Mouse (Mus musculus) olfactory bulb, adult 2 months (tissue): ENCODE results near the gene Trank1. TPM values are rescaled to one million over a fixed set of nuclear protein-coding genes. Genes with fewer than 3 reads are reported as not detected.

ENCODE experiments used
- H3K27ac ChIP-seq: fragments of 200-500 bp; 2 replicates; pipeline ENCODE4 v1.5.1; 2012; ENCODE audit warnings: low read depth, low read length; ENCODE audit not compliant: insufficient read depth
- H3K4me1 ChIP-seq: fragments of 200-500 bp; 2 replicates; pipeline ENCODE4 v1.6.1; 2012; ENCODE audit warnings: low read length; ENCODE audit not compliant: control insufficient read depth, insufficient read depth
- H3K4me3 ChIP-seq: fragments of 200-500 bp; 2 replicates; pipeline ENCODE4 v1.5.1; 2012; ENCODE audit warnings: mild to moderate bottlenecking, low read depth, low read length, moderate library complexity; ENCODE audit not compliant: insufficient read depth
- CTCF ChIP-seq: fragments of 200-500 bp; IDR thresholded peaks from 2 replicates; pipeline ENCODE4 v1.5.1; 2012; ENCODE audit warnings: low read depth, mild to moderate bottlenecking, low read length, moderate library complexity; ENCODE audit not compliant: insufficient read depth
- POLR2A ChIP-seq: fragments of 200-500 bp; IDR thresholded peaks from 2 replicates; pipeline ENCODE4 v1.6.1; 2012; ENCODE audit warnings: mild to moderate bottlenecking, low read depth, low read length, moderate library complexity; ENCODE audit not compliant: insufficient read depth
- WGBS: fragments of 180-500 bp; shearing (Covaris S2); methylation state at CpG from one replicate; pipeline ENCODE4 v1.1.7; 2018; 5-methylcytosine and 5-hydroxymethylcytosine counted together
- polyA plus RNA-seq: library from polyadenylated mRNA; stranded (reverse); fragments of >200 nt; gene quantifications from 2 replicates; pipeline ENCODE4 v1.2.4, GENCODE M21; 2012; ENCODE audit warnings: low replicate concordance; ENCODE audit not compliant: missing spikeins, insufficient read depth, insufficient read length

The Trank1 gene
- polyA plus RNA-seq, 1 experiment = 47.9 TPM

GRCm38 (mm10) chr9:111385526-111386491 is 74.3 kb downstream of the Trank1 start:
- H3K4me1 ChIP-seq = peaks cover 24% of the 10 kb centered on the region
- no peak overlapping the region for H3K4me3 ChIP-seq
- peak overlapping the region; percentile 39 for H3K27ac ChIP-seq
- TF ChIP-seq POLR2A (no peak), CTCF (no peak)
- WGBS = 84% methylated on average over 5 of the region's 5 CpGs

- 64% methylated on average over 2 of the region's 2 CpGs for WGBS
These were observed 75.0 kb downstream of the Trank1 start for GRCm38 (mm10) chr9:111386569-111386968.

GRCm38 (mm10) chr9:111387576-111387975 is 76.0 kb downstream of the Trank1 start:
- TF ChIP-seq CTCF = no peak
- no peak for TF ChIP-seq POLR2A
- Histone ChIP-seq H3K4me1 (peaks cover 21% of the 10 kb centered on the region), H3K4me3 (no peak overlapping the region), H3K27ac (no peak overlapping the region)
- WGBS = 85% methylated on average over 4 of the region's 4 CpGs

More at GRCm38 (mm10) chr9:111386569-111386968, 75.0 kb downstream of the Trank1 start:
- no peak overlapping the region for H3K4me3 ChIP-seq
- no peak overlapping the region for H3K27ac ChIP-seq
- peaks cover 22% of the 10 kb centered on the region for H3K4me1 ChIP-seq
- TF ChIP-seq POLR2A (no peak), CTCF (no peak)

GRCm38 (mm10) chr9:111390016-111390415 is 78.5 kb downstream of the Trank1 start:
- TF ChIP-seq POLR2A = no peak
- TF ChIP-seq CTCF = no peak
- Histone ChIP-seq H3K4me1 (peaks cover 11% of the 10 kb centered on the region; the same call in 1 of the 2 replicates), H3K4me3 (no peak overlapping the region), H3K27ac (no peak overlapping the region)
- WGBS = 66% methylated on average over 9 of the region's 9 CpGs

- WGBS = 87% methylated on average over 8 of the region's 8 CpGs
- Histone ChIP-seq H3K4me1 (peaks cover 6% of the 10 kb centered on the region; the same call in 1 of the 2 replicates), H3K4me3 (no peak overlapping the region), H3K27ac (no peak overlapping the region)
- no peak for TF ChIP-seq CTCF
- TF ChIP-seq POLR2A = no peak
These were observed 79.5 kb downstream of the Trank1 start for GRCm38 (mm10) chr9:111391036-111391435.

GRCm38 (mm10) chr9:111391926-111392442 is 80.4 kb downstream of the Trank1 start:
- TF ChIP-seq CTCF (no peak), POLR2A (no peak)
- no peak overlapping the region for H3K27ac ChIP-seq
- WGBS = 90% methylated on average over 18 of the region's 18 CpGs
- peaks cover 4% of the 10 kb centered on the region; the same call in 1 of the 2 replicates for H3K4me1 ChIP-seq
- H3K4me3 ChIP-seq = no peak overlapping the region

GRCm38 (mm10) chr9:111395265-111395664 is 83.7 kb downstream of the Trank1 start:
- WGBS = 60% methylated on average over 5 of the region's 5 CpGs

GRCm38 (mm10) chr9:111398059-111398458 is 86.5 kb downstream of the Trank1 start:
- 93% methylated on average over 2 of the region's 2 CpGs for WGBS
- TF ChIP-seq POLR2A (no peak), CTCF (no peak)
- no peak overlapping the region for H3K27ac ChIP-seq
- no peak overlapping the region for H3K4me3 ChIP-seq
- H3K4me1 ChIP-seq = peaks cover 5% of the 10 kb centered on the region; the same call in 1 of the 2 replicates

More at GRCm38 (mm10) chr9:111395265-111395664, 83.7 kb downstream of the Trank1 start:
- Histone ChIP-seq H3K27ac (no peak overlapping the region), H3K4me1 (peaks cover 8% of the 10 kb centered on the region; the same call in 1 of the 2 replicates), H3K4me3 (no peak overlapping the region)
- no peak for TF ChIP-seq POLR2A
- TF ChIP-seq CTCF = no peak

GRCm38 (mm10) chr9:111400089-111400488 is 88.5 kb downstream of the Trank1 start:
- Histone ChIP-seq H3K4me1 (peaks cover 5% of the 10 kb centered on the region; the same call in 1 of the 2 replicates), H3K27ac (no peak overlapping the region), H3K4me3 (no peak overlapping the region)
- TF ChIP-seq POLR2A (no peak), CTCF (no peak)
- 73% methylated on average over 4 of the region's 4 CpGs for WGBS
